Mouse (Mus musculus) hindbrain, embryonic 15.5 days (tissue): Measurements from ENCODE around the gene Mylip. TPM values are rescaled to one million over a fixed set of nuclear protein-coding genes. Genes with fewer than 3 reads are reported as not detected.

Experiments used
- ATAC-seq: fragments of 200-750 bp; cut with Nextera tagmentation; 2 replicates; pipeline ENCODE4 v1.8.0; 2017; ENCODE audit warnings: low read depth, moderate number of reproducible peaks, moderate TSS enrichment; ENCODE audit not compliant: low FRiP score
- H3K27ac ChIP-seq: fragments of 300-500 bp; sonication (generic); replicated peaks from 2 replicates; pipeline ENCODE4 v1.5.1; 2015; ENCODE audit warnings: mild to moderate bottlenecking, inconsistent platforms
- H3K27me3 ChIP-seq: fragments of 300-500 bp; sonication (generic); 2 replicates; pipeline ENCODE4 v1.6.1; 2015; ENCODE audit warnings: control low read depth, inconsistent platforms
- H3K36me3 ChIP-seq: fragments of 300-500 bp; sonication (generic); 2 replicates; pipeline ENCODE4 v1.6.1; 2015; ENCODE audit warnings: control low read depth, inconsistent platforms
- H3K4me1 ChIP-seq: fragments of 300-500 bp; sonication (generic); replicated peaks from 2 replicates; pipeline ENCODE4 v1.6.1; 2015; ENCODE audit warnings: control low read depth, inconsistent platforms
- H3K4me2 ChIP-seq: fragments of 300-500 bp; sonication (generic); 2 replicates; pipeline ENCODE4 v1.6.1; 2015; ENCODE audit warnings: moderate library complexity, mild to moderate bottlenecking, inconsistent platforms
- H3K4me3 ChIP-seq: fragments of 300-500 bp; sonication (generic); 2 replicates; pipeline ENCODE4 v1.5.1; 2015; ENCODE audit warnings: mild to moderate bottlenecking, inconsistent platforms
- H3K9ac ChIP-seq: fragments of 300-500 bp; sonication (generic); 2 replicates; pipeline ENCODE4 v1.6.1; 2015; ENCODE audit warnings: inconsistent platforms
- H3K9me3 ChIP-seq: fragments of 300-500 bp; sonication (generic); 2 replicates; pipeline ENCODE4 v1.6.1; 2016; ENCODE audit warnings: control low read depth, inconsistent platforms
- WGBS: fragments of 180-500 bp; shearing (Covaris S2); methylation state at CpG from one replicate; pipeline ENCODE4 v1.1.7; 2015; 5-methylcytosine and 5-hydroxymethylcytosine counted together
- polyA plus RNA-seq: library from polyadenylated mRNA; unstranded; fragments of >200 nt; fragmentation: Nextera tagmentation; extraction: Ambion mirVana; gene quantifications from 2 replicates; pipeline ENCODE4 v1.2.1, GENCODE M21; 2015

Mylip gene
- polyA plus RNA-seq, 1 experiment from 2014 or later = 7.3 TPM

GRCm38 (mm10) chr13:45461370-45461958, 71.9 kb downstream of the Mylip start:
- Histone ChIP-seq H3K36me3 (no peaks in the 10 kb centered on the region), H3K27me3 (no peaks in the 10 kb centered on the region), H3K9me3 (no peaks in the 10 kb centered on the region), H3K4me1 (peaks cover 12% of the 10 kb centered on the region), H3K4me2 (no peak overlapping the region), H3K27ac (no peak overlapping the region), H3K9ac (no peak overlapping the region), H3K4me3 (no peak overlapping the region)
- no peak for ATAC-seq
- 73% methylated on average over 14 of the region's 14 CpGs for WGBS

Other genes with a start within 250 kb of the Mylip start
- 35.5 and 36.0 TPM in 2 replicates for gene Gmpr, start 117.7 kb downstream of the Mylip start, polyA plus RNA-seq